In genomic region chr4:97939492-97939891, GRCm38 (mm10) we compare ENCODE assay signal across 16 mouse cellular contexts.
A peak's percentile ranks its signal among the peaks of the same experiment; 100 is the strongest.
DNase-seq lines count a peak whose midpoint lies in the region; ATAC-seq and TF ChIP-seq lines count a peak whose summit lies in the region.
"Had no signal": no experiment of that assay in that cellular context is flagged by ENCODE, and none has a peak within 500 bp of the region (broad histone marks: within the 10 kb centered on the region; RNA-seq: fewer than 3 reads in every experiment).

No protein-coding gene starts in this region.

- H3K4me1 ChIP-seq in heart, embryonic 10.5 days = peaks cover 13% of the 10 kb centered on the region
- 0 out of 2 replicates have a peak, but pooled peaks cover 2% of the 10 kb centered on the region for H3K4me1 ChIP-seq in liver, adult 2 months (ENCODE audit: control insufficient read depth, insufficient read depth, low read length)
- no peaks in the 10 kb centered on the region for H3K4me1 ChIP-seq in liver, embryonic 12.5 days
- H3K4me1 ChIP-seq in limb, embryonic 13.5 days = peaks cover 66% of the 10 kb centered on the region

- TF ChIP-seq POLR2A in liver, adult 2 months (IDR thresholded peaks at IDR 0.05; ENCODE audit: extremely low read depth, insufficient read depth, low read length) = no peak

- no peak overlapping the region for H3K4me3 ChIP-seq in heart, embryonic 10.5 days
- no peak overlapping the region for H3K4me3 ChIP-seq in liver, adult 2 months (ENCODE audit: insufficient read depth, low read depth, low read length)
- no peak overlapping the region for H3K4me3 ChIP-seq in liver, embryonic 12.5 days
- no peak overlapping the region for H3K4me3 ChIP-seq in limb, embryonic 13.5 days
- H3K4me3 ChIP-seq: neural tube, embryonic 13.5 days had no signal

- DNase-seq in heart, adult 11 months = peak; percentile 87
- no peak for DNase-seq in heart, embryonic 10.5 days (ENCODE audit: low spot score)
- peak; percentile 28 for DNase-seq in liver, adult 2 months (ENCODE audit: extremely low read depth, low read depth, low spot score)
- DNase-seq in cerebellum, adult 9-11 months = peak; percentile 88
- no peak for DNase-seq in urinary bladder, postnatal 36 days (ENCODE audit: low spot score in 2 of 2)
- no peak for DNase-seq in layer of hippocampus, postnatal 14 days (ENCODE audit: low spot score in 2 of 2)
- DNase-seq: forebrain, postnatal 0 days; heart, postnatal 36 days; right cerebral cortex, postnatal 4 days; thymus, postnatal 36 days had no signal

- no peaks in the 10 kb centered on the region for H3K27me3 ChIP-seq in heart, embryonic 10.5 days (ENCODE audit: insufficient read depth, poor library complexity, severe bottlenecking)
- H3K27me3 ChIP-seq in liver, adult 2 months (ENCODE audit: control insufficient read depth, insufficient read depth, low read length) = no peaks in the 10 kb centered on the region
- no peaks in the 10 kb centered on the region for H3K27me3 ChIP-seq in liver, embryonic 12.5 days (replicated peaks)
- no peaks in the 10 kb centered on the region for H3K27me3 ChIP-seq in limb, embryonic 13.5 days
- H3K27me3 ChIP-seq: CH12.LX; neural tube, embryonic 13.5 days had no signal

- no peak overlapping the region for H3K9ac ChIP-seq in liver, adult 2 months (ENCODE audit: low read depth, low read length)
- H3K9ac ChIP-seq in liver, embryonic 12.5 days = no peak overlapping the region
- H3K9ac ChIP-seq in limb, embryonic 13.5 days = no peak overlapping the region
- H3K9ac ChIP-seq: forebrain, postnatal 0 days; neural tube, embryonic 13.5 days had no signal

- H3K9me3 ChIP-seq in heart, embryonic 10.5 days = no peaks in the 10 kb centered on the region
- H3K9me3 ChIP-seq in liver, embryonic 12.5 days (replicated peaks) = no peaks in the 10 kb centered on the region
- H3K9me3 ChIP-seq in limb, embryonic 13.5 days = no peaks in the 10 kb centered on the region
- H3K9me3 ChIP-seq: neural tube, embryonic 13.5 days had no signal

- 42% methylated on average over 4 of the region's 4 CpGs for WGBS in heart, embryonic 10.5 days
- WGBS in liver, adult 2 months = 39% methylated on average over 4 of the region's 4 CpGs
- 58% methylated on average over 4 of the region's 4 CpGs for WGBS in liver, embryonic 12.5 days (ENCODE audit: insufficient replicate concordance)
- WGBS in limb, embryonic 13.5 days = 66% methylated on average over 4 of the region's 4 CpGs

- H3K4me2 ChIP-seq in liver, embryonic 12.5 days = no peak overlapping the region
- H3K4me2 ChIP-seq in limb, embryonic 13.5 days (replicated peaks) = no peak overlapping the region
- H3K4me2 ChIP-seq: neural tube, embryonic 13.5 days had no signal

- no peaks in the 10 kb centered on the region for H3K36me3 ChIP-seq in heart, embryonic 10.5 days
- H3K36me3 ChIP-seq in liver, adult 2 months (ENCODE audit: control insufficient read depth, insufficient read depth, low read length) = no peaks in the 10 kb centered on the region
- no peaks in the 10 kb centered on the region for H3K36me3 ChIP-seq in liver, embryonic 12.5 days
- H3K36me3 ChIP-seq in limb, embryonic 13.5 days = no peaks in the 10 kb centered on the region
- H3K36me3 ChIP-seq: neural tube, embryonic 13.5 days had no signal

- peaks cover 27% of the 10 kb centered on the region; the same call in 1 of the 2 replicates for H3K79me2 ChIP-seq in liver, adult 2 months (ENCODE audit: control insufficient read depth, insufficient read depth, low read length)

- no peak for TF ChIP-seq CTCF in liver, adult 2 months (IDR thresholded peaks at IDR 0.05; ENCODE audit: low read depth, low read length)

- H3K27ac ChIP-seq in heart, embryonic 10.5 days = no peak overlapping the region
- no peak overlapping the region for H3K27ac ChIP-seq in liver, adult 2 months (replicated peaks; ENCODE audit: insufficient read depth, low read depth, low read length)
- H3K27ac ChIP-seq in liver, embryonic 12.5 days = no peak overlapping the region
- peak overlapping the region; percentile 56; the same call in 1 of the 2 replicates for H3K27ac ChIP-seq in limb, embryonic 13.5 days
- H3K27ac ChIP-seq: macrophage; neural tube, embryonic 13.5 days had no signal

- ATAC-seq in liver, embryonic 12.5 days = no peak
- no peak for ATAC-seq in limb, embryonic 13.5 days (ENCODE audit: low FRiP score, low read depth)
- ATAC-seq: activated CD4-positive, CD25-positive, alpha-beta regulatory T cell, adult 4 months; forebrain, postnatal 0 days had no signal

Comparison
In these comparisons a context has a peak if more than half of its experiments do, and no peak if none do; other contexts are left out.
1. DNase-seq: peak in heart, adult 11 months (single experiment), liver, adult 2 months (single experiment) and cerebellum, adult 9-11 months (single experiment); none in heart, embryonic 10.5 days (single experiment), urinary bladder, postnatal 36 days (0 of 2) and layer of hippocampus, postnatal 14 days (0 of 2).